Mouse (Mus musculus) lung, postnatal 10 days (tissue): ENCODE measurements around the gene Ano2.

Experiments
- DNase-seq: peaks from one replicate; pipeline ENCODE4 v3.0.0; 2021

The Ano2 gene

DNA sequence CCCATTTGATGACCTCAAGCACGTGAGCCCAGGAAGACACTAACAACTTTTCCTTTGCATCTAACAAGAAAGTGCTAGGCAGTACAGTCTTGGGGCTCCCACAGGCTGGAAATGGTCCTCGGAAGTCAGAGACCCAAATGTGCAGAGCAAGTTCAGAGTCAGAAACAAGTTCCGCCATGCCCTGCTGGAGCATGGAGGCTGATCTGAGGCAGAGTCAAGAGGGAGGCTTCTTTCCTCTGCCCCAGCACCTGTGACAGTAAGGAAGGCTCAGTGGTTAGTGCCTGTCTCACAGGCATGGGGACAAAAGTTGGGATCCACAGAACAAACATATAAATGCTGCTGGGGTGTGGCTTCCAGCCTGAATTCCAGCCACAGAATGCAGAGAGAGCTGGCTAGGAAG is 390.3 kb downstream of the Ano2 start:
- DNase-seq = no peak

DNA sequence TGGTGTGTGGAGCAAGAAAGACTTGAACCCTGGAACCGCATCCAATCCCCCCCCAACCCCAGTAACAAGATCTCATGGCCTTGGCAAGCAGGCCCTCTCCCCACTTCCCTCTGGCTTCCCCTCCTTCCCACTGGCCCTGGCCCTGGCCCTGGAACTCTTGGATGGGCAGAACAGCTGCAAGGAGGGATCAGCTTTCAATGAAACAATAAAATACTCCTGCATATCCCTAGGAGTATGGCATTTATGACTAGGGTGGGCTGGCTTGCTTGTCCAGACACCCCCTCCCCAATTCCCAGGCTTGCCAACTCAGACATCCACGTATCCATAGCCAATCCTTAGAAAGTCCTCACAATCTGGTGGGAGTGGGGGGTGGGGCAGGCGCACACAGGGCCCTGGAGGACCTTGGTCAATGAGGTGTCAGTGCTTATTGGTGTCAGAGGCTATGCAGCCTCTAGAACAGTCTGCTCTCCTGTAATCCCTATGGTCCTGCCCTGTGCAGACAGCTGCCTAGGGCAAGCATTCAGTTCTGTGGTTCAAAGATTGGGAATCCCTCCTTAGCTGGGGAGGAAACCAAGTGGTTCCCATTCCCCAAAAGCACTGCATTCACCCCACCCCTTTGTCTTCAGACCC is 396.2 kb downstream of the Ano2 start:
- no peak for DNase-seq

DNA sequence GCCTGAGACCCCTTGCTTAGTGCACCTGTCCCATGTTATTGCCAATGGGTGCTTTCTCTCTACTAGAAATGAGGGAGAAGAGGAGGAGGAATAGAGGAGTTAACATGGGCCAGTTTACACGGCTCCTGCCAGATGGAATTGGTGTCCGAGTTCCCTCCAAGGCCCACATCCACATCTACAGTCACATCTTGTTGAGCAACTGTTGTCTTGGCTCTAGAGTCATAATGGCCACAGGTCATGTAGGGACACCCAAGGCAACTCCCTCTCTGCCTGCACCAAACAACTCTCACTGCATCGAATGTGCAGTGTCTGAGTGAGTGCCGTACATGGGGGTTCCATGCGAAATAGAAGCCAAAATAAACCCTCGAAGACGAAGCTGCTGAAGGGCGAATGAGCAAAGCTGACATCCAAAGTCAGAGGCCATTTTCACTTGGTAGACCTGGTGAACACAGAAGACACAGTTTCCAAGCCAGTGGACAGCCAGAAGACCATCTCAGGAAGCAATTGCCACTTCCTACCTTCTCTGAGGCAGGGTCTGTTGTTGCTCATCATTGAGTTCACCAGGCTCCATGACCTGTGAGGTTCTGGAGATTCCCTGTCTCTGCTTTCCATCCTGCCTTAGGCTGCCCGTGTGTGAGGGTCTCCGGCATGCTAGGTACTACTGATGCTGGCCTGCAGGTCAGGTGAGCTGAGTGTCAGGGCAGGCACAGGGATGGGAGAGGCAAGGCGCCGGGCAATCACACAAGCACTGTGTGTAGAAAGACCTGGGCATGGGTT is 398.5 kb downstream of the Ano2 start:
- no peak for DNase-seq
